Mouse (Mus musculus) mammary gland, adult 2 months (tissue): Measurements from ENCODE around the gene Pfkp. TPM values are rescaled to one million over a fixed set of nuclear protein-coding genes. Genes with fewer than 3 reads are reported as not detected.

Experiments used
- polyA plus RNA-seq: library from polyadenylated mRNA; depleted of rRNA; stranded (reverse); fragments of >200 nt; gene quantifications from 2 replicates; pipeline ENCODE4 v1.2.3, GENCODE M21; 2012; ENCODE audit warnings: low replicate concordance; rRNA removed

Gene Pfkp
- polyA plus RNA-seq, result 60.0 and 67.1 TPM in 2 replicates

DNA sequence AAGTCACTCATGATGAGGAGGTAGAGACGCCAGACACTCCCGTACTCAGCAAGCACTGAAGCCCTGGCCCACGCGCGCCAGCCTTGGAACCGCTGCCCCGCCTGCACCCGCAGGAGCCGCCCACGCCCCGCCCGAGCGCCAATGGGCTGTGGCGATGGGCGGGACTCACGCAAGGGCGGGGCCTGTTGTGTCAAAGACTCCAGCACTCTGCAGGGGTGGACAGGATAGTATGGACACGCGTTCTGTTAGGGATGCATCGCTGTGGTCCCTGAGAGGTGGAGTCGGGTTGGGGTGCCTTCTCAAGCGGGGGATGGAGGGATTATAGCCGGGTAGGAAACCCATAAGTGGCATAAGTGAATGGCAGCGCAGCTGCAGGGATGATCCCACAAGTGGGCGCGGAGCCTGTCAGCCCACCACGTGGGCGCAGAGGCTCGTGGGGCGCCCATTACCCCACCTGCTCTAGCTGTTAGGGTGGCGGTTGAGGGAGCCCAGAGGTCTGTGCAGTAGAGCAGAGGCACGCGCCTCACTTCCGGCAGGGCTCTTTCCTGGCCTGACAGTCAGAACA is at the start of gene Pfkp:
Gene Pfkp, minus strand, starts transcription at position 109 of the 565 bp plus-strand sequence.

Other genes with a start within 250 kb of the Pfkp start
- gene Pitrm1, start 100.6 kb downstream of the Pfkp start, polyA plus RNA-seq, result 23.3 and 48.2 TPM in 2 replicates